ENCODE assay signal across 8 mouse cellular contexts in genomic region chr9:55241863-55242685, GRCm38 (mm10). TPM values are rescaled to one million over a fixed set of nuclear protein-coding genes. Genes with fewer than 3 reads are reported as not detected.
DNase-seq lines count a peak whose midpoint lies in the region; ATAC-seq and TF ChIP-seq lines count a peak whose summit lies in the region.

No protein-coding gene starts in this region.

- ATAC-seq in forebrain, embryonic 16.5 days: no peak
- no peak for ATAC-seq in limb, embryonic 15.5 days (ENCODE audit: insufficient number of reproducible peaks, low FRiP score, low TSS enrichment, low read depth)

- in situ Hi-C loops in ES-E14 (cut with MboI; ENCODE audit: low sequenced_read_pairs in 2 of 2, unreplicated experiment in 2 of 2): no loop called here

- H3K27ac ChIP-seq in ES-E14 (ENCODE audit: insufficient read depth, low read depth, low read length, poor library complexity, severe bottlenecking): no peak overlapping the region
- no peak overlapping the region for H3K27ac ChIP-seq in forebrain, embryonic 16.5 days (ENCODE audit: low read length)
- no peak overlapping the region for H3K27ac ChIP-seq in limb, embryonic 15.5 days

- no peaks in the 10 kb centered on the region for H3K9me3 ChIP-seq in ES-E14 (ENCODE audit: control insufficient read depth, insufficient read depth, low read depth, low read length)
- no peaks in the 10 kb centered on the region for H3K9me3 ChIP-seq in forebrain, embryonic 16.5 days (ENCODE audit: control insufficient read depth, low read length)
- no peaks in the 10 kb centered on the region for H3K9me3 ChIP-seq in limb, embryonic 15.5 days

- no peaks in the 10 kb centered on the region for H3K36me3 ChIP-seq in ES-E14 (ENCODE audit: control insufficient read depth, insufficient read depth, low read length, poor library complexity, severe bottlenecking)
- no peaks in the 10 kb centered on the region for H3K36me3 ChIP-seq in forebrain, embryonic 16.5 days (ENCODE audit: control insufficient read depth, insufficient read depth)
- no peaks in the 10 kb centered on the region for H3K36me3 ChIP-seq in limb, embryonic 15.5 days

- peak overlapping the region; percentile 15 for H3K4me2 ChIP-seq in forebrain, embryonic 16.5 days (ENCODE audit: low read length)
- H3K4me2 ChIP-seq in limb, embryonic 15.5 days: peak overlapping the region; percentile 8

- DNase-seq in cerebellum, postnatal 14 days: peak; percentile 14 to 26
- no peak for DNase-seq in cerebellum, adult 9-11 months
- no peak for DNase-seq in ES-E14 (ENCODE audit: low read depth, low spot score)
- peak; percentile 17 for DNase-seq in retina, embryonic 14.5 days (ENCODE audit: low spot score)
- no peak for DNase-seq in urinary bladder, postnatal 36 days (ENCODE audit: low spot score in 2 of 2)
- no peak for DNase-seq in adrenal gland, postnatal 25 days

- peak overlapping the region; percentile 30; the same call in 1 of the 2 replicates for H3K9ac ChIP-seq in ES-E14 (ENCODE audit: insufficient read depth, low read depth, low read length, poor library complexity, severe bottlenecking)
- no peak overlapping the region for H3K9ac ChIP-seq in forebrain, embryonic 16.5 days (replicated peaks; ENCODE audit: low read depth, low read length)
- H3K9ac ChIP-seq in limb, embryonic 15.5 days: no peak overlapping the region

- H3K4me3 ChIP-seq in ES-E14 (ENCODE audit: insufficient read depth in 1 of 2, low read depth in 1 of 2, low read length in 2 of 2, poor library complexity in 1 of 2, severe bottlenecking in 1 of 2): peak overlapping the region; percentile 36 to 59
- H3K4me3 ChIP-seq in forebrain, embryonic 16.5 days (replicated peaks; ENCODE audit: low read length): 0 out of 2 replicates have a peak overlapping the region, but pooled peaks have one; percentile 6
- peak overlapping the region; percentile 11 for H3K4me3 ChIP-seq in limb, embryonic 15.5 days

- H3K4me1 ChIP-seq in ES-E14 (ENCODE audit: control insufficient read depth in 2 of 2, insufficient read depth in 2 of 2, low read length in 2 of 2, poor library complexity in 1 of 2): peaks cover 0 to 3% of the 10 kb centered on the region in 2 experiments; a peak in 1 of 4 replicates
- no peaks in the 10 kb centered on the region for H3K4me1 ChIP-seq in forebrain, embryonic 16.5 days (replicated peaks; ENCODE audit: control insufficient read depth, insufficient read depth, low read length)
- H3K4me1 ChIP-seq in limb, embryonic 15.5 days: no peaks in the 10 kb centered on the region

- H3K27me3 ChIP-seq in forebrain, embryonic 16.5 days (replicated peaks; ENCODE audit: control insufficient read depth, insufficient read depth, low read length): no peaks in the 10 kb centered on the region
- no peaks in the 10 kb centered on the region for H3K27me3 ChIP-seq in limb, embryonic 15.5 days

- 35% methylated on average over 24 of the region's 24 CpGs for WGBS in forebrain, embryonic 16.5 days
- WGBS in limb, embryonic 15.5 days: 42% methylated on average over 24 of the region's 24 CpGs

TF ChIP-seq in ES-E14, 5 proteins besides CTCF, POLR2A, EP300 and RAD21:
- TF ChIP-seq ZNF384 (IDR thresholded peaks at IDR 0.05; ENCODE audit: low read depth, low read length): no peak
- TF ChIP-seq MAFK (IDR thresholded peaks at IDR 0.05; ENCODE audit: insufficient read depth, low read depth, low read length): no peak
- TF ChIP-seq HCFC1 (IDR thresholded peaks at IDR 0.05; ENCODE audit: borderline replicate concordance, insufficient read depth, low read length): no peak
- TF ChIP-seq ZC3H11A (IDR thresholded peaks at IDR 0.05; ENCODE audit: borderline replicate concordance, low read depth, low read length): no peak
- no peak for TF ChIP-seq CHD2 (IDR thresholded peaks at IDR 0.05; ENCODE audit: low read depth, low read length)
TF ChIP-seq in ES-E14: peak in this region for 0.

RNA-seq across cellular contexts. Expression of gene Fbxo22, which starts 33.3 kb away (rescaled TPM):
- total RNA-seq in ES-E14 (2012; rRNA removed): 58.4 and 60.5 TPM in 2 replicates
- 91.4 and 93.5 TPM in 2 replicates for polyA plus RNA-seq in forebrain, embryonic 16.5 days (2015; fragmentation: Nextera tagmentation; extraction: Ambion mirVana)
- 46.3 and 48.2 TPM in 2 replicates for polyA plus RNA-seq in limb, embryonic 15.5 days (2015; fragmentation: Nextera tagmentation; extraction: Ambion mirVana)
- 39.4 and 40.0 TPM in 2 replicates for total RNA-seq in adrenal gland, postnatal 25 days (2021)

Comparison
In these comparisons a context has a peak if more than half of its experiments do, and no peak if none do; other contexts are left out.
1. DNase-seq: peak in cerebellum, postnatal 14 days (2 of 2) and retina, embryonic 14.5 days (single experiment); none in cerebellum, adult 9-11 months (single experiment), ES-E14 (single experiment), urinary bladder, postnatal 36 days (0 of 2) and adrenal gland, postnatal 25 days (single experiment).
2. Peak in every context shown above with its lines, with median percentiles within 50 percentile points of each other: H3K4me3 ChIP-seq.